Mouse (Mus musculus) testis, adult 2 months (tissue): ENCODE data around the gene Auts2.

Experiments
- CTCF ChIP-seq: fragments of 200-500 bp; IDR thresholded peaks from 2 replicates; pipeline ENCODE4 v1.5.1; 2012; ENCODE audit warnings: low read depth, mild to moderate bottlenecking, inconsistent platforms, low read length, moderate library complexity; ENCODE audit not compliant: control insufficient read depth, insufficient read depth, insufficient replicate concordance
- POLR2A ChIP-seq: fragments of 200-500 bp; IDR thresholded peaks from 2 replicates; pipeline ENCODE4 v1.6.1; 2012; ENCODE audit warnings: low read depth, mild to moderate bottlenecking, inconsistent platforms, low read length, moderate library complexity; ENCODE audit not compliant: control insufficient read depth

- TF ChIP-seq POLR2A (no peak), CTCF (no peak)
Observed at GRCm38 (mm10) chr5:132435401-132435800, 107.7 kb downstream of the Auts2 start.
